Mouse (Mus musculus): ENCODE results near the gene Med15. TPM values are rescaled to one million over a fixed set of nuclear protein-coding genes. Genes with fewer than 3 reads are reported as not detected.

Med15 gene
- polyA plus RNA-seq, 1 experiment from 2014 or later = 29.4 TPM

GRCm38 (mm10) chr16:17649925-17650605 lies 82.6 kb downstream of the Med15 start:
- Histone ChIP-seq H3K9me3 (ENCODE audit: control insufficient read depth, low read length) (no peaks in the 10 kb centered on the region), H3K4me1 (ENCODE audit: control insufficient read depth, insufficient read depth, low read length) (peaks cover 6% of the 10 kb centered on the region; the same call in 1 of the 2 replicates), H3K4me3 (ENCODE audit: low read depth, low read length) (no peak overlapping the region), H3K27ac (ENCODE audit: low read depth, low read length) (no peak overlapping the region), H3K4me2 (no peak overlapping the region), H3K27me3 (ENCODE audit: control insufficient read depth, insufficient read depth, low read length) (no peaks in the 10 kb centered on the region), H3K36me3 (ENCODE audit: control insufficient read depth, insufficient read depth, low read length) (peaks cover 5% of the 10 kb centered on the region; the same call in 1 of the 2 replicates), H3K9ac (ENCODE audit: low read length) (no peak overlapping the region)
- ATAC-seq (ENCODE audit: low FRiP score) (no peak), DNase-seq (ENCODE audit: low spot score, missing footprints) (peak; percentile 47)
- 90% methylated on average over 16 of the region's 16 CpGs for WGBS

GRCm38 (mm10) chr16:17647566-17648340 lies 84.9 kb downstream of the Med15 start:
- peaks cover 6% of the 10 kb centered on the region; the same call in 1 of the 2 replicates for H3K4me1 ChIP-seq (ENCODE audit: control insufficient read depth, insufficient read depth, low read length)
- peaks cover under 1% of the 10 kb centered on the region; the same call in 1 of the 2 replicates for H3K36me3 ChIP-seq (ENCODE audit: control insufficient read depth, insufficient read depth, low read length)
- H3K4me2 ChIP-seq = no peak overlapping the region
- WGBS = 81% methylated on average over 10 of the region's 10 CpGs
- H3K27ac ChIP-seq (ENCODE audit: low read depth, low read length) = no peak overlapping the region
- H3K27me3 ChIP-seq (ENCODE audit: control insufficient read depth, insufficient read depth, low read length) = no peaks in the 10 kb centered on the region
- DNase-seq (ENCODE audit: low spot score, missing footprints) = peak; percentile 85
- no peak for ATAC-seq (ENCODE audit: low FRiP score)
- no peaks in the 10 kb centered on the region for H3K9me3 ChIP-seq (ENCODE audit: control insufficient read depth, low read length)
- no peak overlapping the region for H3K4me3 ChIP-seq (ENCODE audit: low read depth, low read length)
- H3K9ac ChIP-seq (ENCODE audit: low read length) = no peak overlapping the region

- Histone ChIP-seq H3K36me3 (ENCODE audit: control insufficient read depth, insufficient read depth, low read length) (peaks cover 6% of the 10 kb centered on the region; the same call in 1 of the 2 replicates), H3K4me3 (ENCODE audit: low read depth, low read length) (peak overlapping the region; percentile 55), H3K27ac (ENCODE audit: low read depth, low read length) (no peak overlapping the region), H3K9me3 (ENCODE audit: control insufficient read depth, low read length) (no peaks in the 10 kb centered on the region), H3K4me1 (ENCODE audit: control insufficient read depth, insufficient read depth, low read length) (peaks cover 6% of the 10 kb centered on the region; the same call in 1 of the 2 replicates), H3K27me3 (ENCODE audit: control insufficient read depth, insufficient read depth, low read length) (no peaks in the 10 kb centered on the region), H3K9ac (ENCODE audit: low read length) (peak overlapping the region; percentile 70; the same call in 1 of the 2 replicates), H3K4me2 (peak overlapping the region; percentile 92)
- ATAC-seq (ENCODE audit: low FRiP score) = peak; percentile 14; the same call in 1 of the 2 replicates
- WGBS = 40% methylated on average over 1 of the region's 1 CpGs
- DNase-seq (ENCODE audit: low spot score, missing footprints) = no peak
Measured at GRCm38 (mm10) chr16:17647156-17647555, 85.5 kb downstream of the Med15 start.

- 3% methylated on average over 65 of the region's 65 CpGs for WGBS
- H3K36me3 ChIP-seq (ENCODE audit: control insufficient read depth, insufficient read depth, low read length) = peaks cover 7% of the 10 kb centered on the region; the same call in 1 of the 2 replicates
- peak within 1 kb of the TSS; percentile 55 for H3K4me3 ChIP-seq (ENCODE audit: low read depth, low read length)
- H3K9me3 ChIP-seq (ENCODE audit: control insufficient read depth, low read length) = no peaks in the 10 kb centered on the region
- DNase-seq (ENCODE audit: low spot score, missing footprints) (peak; percentile 98), ATAC-seq (ENCODE audit: low FRiP score) (peak; percentile 96)
- H3K4me2 ChIP-seq = peak within 1 kb of the TSS; percentile 92
- no peak within 1 kb of the TSS for H3K27ac ChIP-seq (ENCODE audit: low read depth, low read length)
- no peaks in the 10 kb centered on the region for H3K27me3 ChIP-seq (ENCODE audit: control insufficient read depth, insufficient read depth, low read length)
- H3K4me1 ChIP-seq (ENCODE audit: control insufficient read depth, insufficient read depth, low read length) = peaks cover 6% of the 10 kb centered on the region; the same call in 1 of the 2 replicates
- peak within 1 kb of the TSS; percentile 70 for H3K9ac ChIP-seq (ENCODE audit: low read length)
Measured at GRCm38 (mm10) chr16:17646310-17647114, 86.2 kb downstream of the Med15 start, which contains the start of gene Ccdc74a. Ccdc74a (plus strand) TSS chr16:17646470.

- no peak for DNase-seq (ENCODE audit: low spot score, missing footprints)
- Histone ChIP-seq H3K27me3 (ENCODE audit: control insufficient read depth, insufficient read depth, low read length) (no peaks in the 10 kb centered on the region), H3K36me3 (ENCODE audit: control insufficient read depth, insufficient read depth, low read length) (peaks cover 15% of the 10 kb centered on the region), H3K9me3 (ENCODE audit: control insufficient read depth, low read length) (no peaks in the 10 kb centered on the region), H3K4me1 (ENCODE audit: control insufficient read depth, insufficient read depth, low read length) (peaks cover 6% of the 10 kb centered on the region; the same call in 1 of the 2 replicates), H3K9ac (ENCODE audit: low read length) (no peak overlapping the region), H3K4me3 (ENCODE audit: low read depth, low read length) (no peak overlapping the region), H3K4me2 (no peak overlapping the region), H3K27ac (ENCODE audit: low read depth, low read length) (no peak overlapping the region)
- ATAC-seq (ENCODE audit: low FRiP score) = no peak
- 94% methylated on average over 4 of the region's 4 CpGs for WGBS
Measured at GRCm38 (mm10) chr16:17643437-17643990, 89.2 kb downstream of the Med15 start.

GRCm38 (mm10) chr16:17642311-17642710 lies 90.4 kb downstream of the Med15 start:
- no peak overlapping the region for H3K9ac ChIP-seq (ENCODE audit: low read length)
- no peak for ATAC-seq (ENCODE audit: low FRiP score)
- H3K27ac ChIP-seq (ENCODE audit: low read depth, low read length) = no peak overlapping the region
- DNase-seq (ENCODE audit: low spot score, missing footprints) = peak; percentile 35
- H3K27me3 ChIP-seq (ENCODE audit: control insufficient read depth, insufficient read depth, low read length) = no peaks in the 10 kb centered on the region
- H3K4me3 ChIP-seq (ENCODE audit: low read depth, low read length) = no peak overlapping the region
- WGBS = 92% methylated on average over 8 of the region's 8 CpGs
- H3K36me3 ChIP-seq (ENCODE audit: control insufficient read depth, insufficient read depth, low read length) = peaks cover 21% of the 10 kb centered on the region
- peaks cover 6% of the 10 kb centered on the region; the same call in 1 of the 2 replicates for H3K4me1 ChIP-seq (ENCODE audit: control insufficient read depth, insufficient read depth, low read length)
- H3K9me3 ChIP-seq (ENCODE audit: control insufficient read depth, low read length) = no peaks in the 10 kb centered on the region
- no peak overlapping the region for H3K4me2 ChIP-seq

GRCm38 (mm10) chr16:17641301-17641700 lies 91.4 kb downstream of the Med15 start:
- WGBS = 81% methylated on average over 6 of the region's 6 CpGs
- Histone ChIP-seq H3K4me1 (ENCODE audit: control insufficient read depth, insufficient read depth, low read length) (no peaks in the 10 kb centered on the region; the same call in 1 of the 2 replicates), H3K9me3 (ENCODE audit: control insufficient read depth, low read length) (no peaks in the 10 kb centered on the region), H3K4me2 (no peak overlapping the region), H3K27ac (ENCODE audit: low read depth, low read length) (no peak overlapping the region), H3K27me3 (ENCODE audit: control insufficient read depth, insufficient read depth, low read length) (no peaks in the 10 kb centered on the region), H3K4me3 (ENCODE audit: low read depth, low read length) (no peak overlapping the region), H3K9ac (ENCODE audit: low read length) (no peak overlapping the region), H3K36me3 (ENCODE audit: control insufficient read depth, insufficient read depth, low read length) (peaks cover 21% of the 10 kb centered on the region)
- ATAC-seq (ENCODE audit: low FRiP score) (no peak), DNase-seq (ENCODE audit: low spot score, missing footprints) (peak; percentile 74)

GRCm38 (mm10) chr16:17640706-17641105 lies 92.0 kb downstream of the Med15 start:
- WGBS = 91% methylated on average over 9 of the region's 9 CpGs
- Histone ChIP-seq H3K27ac (ENCODE audit: low read depth, low read length) (no peak overlapping the region), H3K36me3 (ENCODE audit: control insufficient read depth, insufficient read depth, low read length) (peaks cover 21% of the 10 kb centered on the region), H3K4me1 (ENCODE audit: control insufficient read depth, insufficient read depth, low read length) (no peaks in the 10 kb centered on the region), H3K9me3 (ENCODE audit: control insufficient read depth, low read length) (no peaks in the 10 kb centered on the region), H3K4me2 (no peak overlapping the region), H3K9ac (ENCODE audit: low read length) (no peak overlapping the region), H3K4me3 (ENCODE audit: low read depth, low read length) (no peak overlapping the region), H3K27me3 (ENCODE audit: control insufficient read depth, insufficient read depth, low read length) (no peaks in the 10 kb centered on the region)
- DNase-seq (ENCODE audit: low spot score, missing footprints) (peak; percentile 62), ATAC-seq (ENCODE audit: low FRiP score) (no peak)

All from midbrain, embryonic 11.5 days (tissue).